Mouse (Mus musculus) left cerebral cortex, adult 18-20 months (tissue): Measurements from ENCODE around the gene Zswim9. TPM values are rescaled to one million over a fixed set of nuclear protein-coding genes. Genes with fewer than 3 reads are reported as not detected.
A peak's percentile ranks its signal among the peaks of the same experiment; 100 is the strongest.

Experiments
- DNase-seq, 2 experiments: peaks; one replicate each; pipeline ENCODE4 v3.0.0; 2021 to 2022; ENCODE audit warnings: low spot score in 2 of 2, mixed read lengths in 1 of 2
- total RNA-seq, 2 experiments: library from RNA; stranded (reverse); gene quantifications; 2 replicates each; pipeline ENCODE4 v1.2.3; 2021

Zswim9 gene
- total RNA-seq, 2 experiments from 2014 or later = 16.2 to 17.1 TPM

GRCm38 (mm10) chr7:13269394-13269793, 9.1 kb downstream of the Zswim9 start:
- DNase-seq = no peak

GRCm38 (mm10) chr7:13268749-13269260, 9.7 kb downstream of the Zswim9 start:
- DNase-seq = no peak

GRCm38 (mm10) chr7:13264396-13264795, 14.1 kb downstream of the Zswim9 start:
- no peak for DNase-seq

GRCm38 (mm10) chr7:13263851-13264250, 14.7 kb downstream of the Zswim9 start:
- DNase-seq = no peak

GRCm38 (mm10) chr7:13260746-13261700, 17.5 kb downstream of the Zswim9 start:
- peak; percentile 7 to 16 for DNase-seq

- DNase-seq = no peak
These were observed 65.8 kb downstream of the Zswim9 start, which contains the start of gene Vmn1r89 for GRCm38 (mm10) chr7:13212720-13213119. Vmn1r89 (plus strand) TSS chr7:13213020.

Other genes with a start within 250 kb of the Zswim9 start
- 100 to 1,000 TPM; 132 to 156 TPM for gene Chmp2a, start 243.9 kb downstream of the Zswim9 start, total RNA-seq
- 100 to 1,000 TPM; 234 to 240 TPM for gene Ube2m, start 240.4 kb downstream of the Zswim9 start, total RNA-seq
- gene Mzf1, start 224.0 kb downstream of the Zswim9 start, total RNA-seq = 10 to 100 TPM in 1 of 2 experiments, 1 to 10 TPM in 1; 9.4 to 10.0 TPM
- not detected for gene Vmn1r85, start 183.5 kb downstream of the Zswim9 start, total RNA-seq
- not detected for gene Vmn1r86, start 158.8 kb downstream of the Zswim9 start, total RNA-seq
- not detected for gene Vmn1r87, start 138.6 kb downstream of the Zswim9 start, total RNA-seq
- under 1 TPM; 0.05 to 0.14 TPM for gene Vmn1r88, start 119.2 kb downstream of the Zswim9 start, total RNA-seq
- gene Vmn1r89, start 65.7 kb downstream of the Zswim9 start, total RNA-seq = not detected
- 1 to 10 TPM; 8.3 to 9.2 TPM for gene Lig1, start 1.4 kb downstream of the Zswim9 start, total RNA-seq
- under 1 TPM; 0.45 to 0.49 TPM for gene Pla2g4c, start 45.9 kb upstream of the Zswim9 start, total RNA-seq
- under 1 TPM; 0.30 to 0.46 TPM for gene Cabp5, start 119.4 kb upstream of the Zswim9 start, total RNA-seq
- gene Bsph1, start 172.1 kb upstream of the Zswim9 start, total RNA-seq = under 1 TPM in 1 of 2 experiments, not detected in 1; 0.77 TPM